Mouse (Mus musculus): ENCODE data around the gene Dusp16. TPM values are rescaled to one million over a fixed set of nuclear protein-coding genes. Genes with fewer than 3 reads are reported as not detected.

Dusp16 gene
- polyA plus RNA-seq (2015; fragmentation: Nextera tagmentation; extraction: Ambion mirVana), result 4.4 and 5.4 TPM in 2 replicates

- ATAC-seq (replicated peaks), result peak; percentile 86
- WGBS, result 1% methylated on average over 79 of the region's 108 CpGs
- no peaks in the 10 kb centered on the region for H3K27me3 ChIP-seq (replicated peaks)
- no peaks in the 10 kb centered on the region for H3K9me3 ChIP-seq
- H3K9ac ChIP-seq, result peak within 1 kb of the TSS; percentile 52
- H3K27ac ChIP-seq, result peak within 1 kb of the TSS; percentile 70
- H3K4me1 ChIP-seq, result peaks cover 13% of the 10 kb centered on the region
- H3K4me2 ChIP-seq, result peak within 1 kb of the TSS; percentile 92
- H3K36me3 ChIP-seq (replicated peaks), result no peaks in the 10 kb centered on the region
- peak within 1 kb of the TSS; percentile 61 for H3K4me3 ChIP-seq
Measured at GRCm38 (mm10) chr6:134792141-134793045, at the start of gene Dusp16. TSS of gene Dusp16 (minus strand) at chr6:134792625.

GRCm38 (mm10) chr6:134840346-134840745 lies 47.9 kb upstream of the Dusp16 start:
- Histone ChIP-seq H3K4me2 (no peak overlapping the region), H3K4me3 (no peak overlapping the region), H3K27ac (no peak overlapping the region), H3K9ac (no peak overlapping the region), H3K4me1 (no peaks in the 10 kb centered on the region), H3K27me3 (replicated peaks) (no peaks in the 10 kb centered on the region), H3K9me3 (no peaks in the 10 kb centered on the region), H3K36me3 (replicated peaks) (no peaks in the 10 kb centered on the region)
- 72% methylated on average over 2 of the region's 2 CpGs for WGBS
- no peak for ATAC-seq (replicated peaks)

- H3K27ac ChIP-seq, result no peak overlapping the region
- H3K4me3 ChIP-seq, result no peak overlapping the region
- no peaks in the 10 kb centered on the region for H3K4me1 ChIP-seq
- no peak overlapping the region for H3K4me2 ChIP-seq
- no peaks in the 10 kb centered on the region for H3K27me3 ChIP-seq (replicated peaks)
- H3K36me3 ChIP-seq (replicated peaks), result no peaks in the 10 kb centered on the region
- 94% methylated on average over 4 of the region's 4 CpGs for WGBS
- no peak for ATAC-seq (replicated peaks)
- H3K9me3 ChIP-seq, result no peaks in the 10 kb centered on the region
- no peak overlapping the region for H3K9ac ChIP-seq
Measured at GRCm38 (mm10) chr6:134838111-134838510, 45.7 kb upstream of the Dusp16 start.

- Histone ChIP-seq H3K4me2 (no peak overlapping the region), H3K27ac (no peak overlapping the region), H3K36me3 (replicated peaks) (no peaks in the 10 kb centered on the region), H3K9ac (no peak overlapping the region), H3K4me1 (peaks cover 6% of the 10 kb centered on the region), H3K27me3 (replicated peaks) (no peaks in the 10 kb centered on the region), H3K9me3 (no peaks in the 10 kb centered on the region), H3K4me3 (no peak overlapping the region)
- ATAC-seq (replicated peaks), result no peak
- 80% methylated on average over 9 of the region's 9 CpGs for whole genome bisulfite sequencing
Measured at GRCm38 (mm10) chr6:134834585-134835251, 42.3 kb upstream of the Dusp16 start.

- no peaks in the 10 kb centered on the region for H3K27me3 ChIP-seq (replicated peaks)
- peaks cover 16% of the 10 kb centered on the region for H3K4me1 ChIP-seq
- H3K4me2 ChIP-seq, result peak overlapping the region; percentile 86
- H3K4me3 ChIP-seq, result peak overlapping the region; percentile 83
- H3K27ac ChIP-seq, result 0 out of 2 replicates have a peak overlapping the region, but pooled peaks have one; percentile 90
- H3K9ac ChIP-seq, result peak overlapping the region; percentile 68
- no peaks in the 10 kb centered on the region for H3K36me3 ChIP-seq (replicated peaks)
- ATAC-seq (replicated peaks), result no peak; the same call in 1 of the 2 replicates
- no peaks in the 10 kb centered on the region for H3K9me3 ChIP-seq
- 3% methylated on average over 10 of the region's 10 CpGs for whole genome bisulfite sequencing
Measured at GRCm38 (mm10) chr6:134830776-134831175, 38.4 kb upstream of the Dusp16 start.

- under 1% methylated on average over 57 of the region's 58 CpGs for whole genome bisulfite sequencing
- H3K27ac ChIP-seq, result peak within 1 kb of the TSS; percentile 90
- H3K4me1 ChIP-seq, result peaks cover 16% of the 10 kb centered on the region
- no peaks in the 10 kb centered on the region for H3K27me3 ChIP-seq (replicated peaks)
- no peaks in the 10 kb centered on the region for H3K9me3 ChIP-seq
- ATAC-seq (replicated peaks), result peak; percentile 98
- H3K4me2 ChIP-seq, result peak within 1 kb of the TSS; percentile 86
- peak within 1 kb of the TSS; percentile 83 for H3K4me3 ChIP-seq
- H3K36me3 ChIP-seq (replicated peaks), result no peaks in the 10 kb centered on the region
- peak within 1 kb of the TSS; percentile 68 for H3K9ac ChIP-seq
Measured at GRCm38 (mm10) chr6:134829786-134830700, 37.6 kb upstream of the Dusp16 start, which contains the start of gene Crebl2. TSS of gene Crebl2 (plus strand) at chr6:134830154.

- H3K9me3 ChIP-seq, result no peaks in the 10 kb centered on the region
- 68% methylated on average over 10 of the region's 10 CpGs for WGBS
- H3K27ac ChIP-seq, result no peak overlapping the region
Measured at GRCm38 (mm10) chr6:134822844-134823243, 30.4 kb upstream of the Dusp16 start.

GRCm38 (mm10) chr6:134820411-134820810 lies 28.0 kb upstream of the Dusp16 start:
- H3K4me2 ChIP-seq, result no peak overlapping the region
- H3K9ac ChIP-seq, result no peak overlapping the region
- no peaks in the 10 kb centered on the region for H3K9me3 ChIP-seq
- no peak for ATAC-seq (replicated peaks)
- H3K36me3 ChIP-seq (replicated peaks), result no peaks in the 10 kb centered on the region
- no peak overlapping the region for H3K27ac ChIP-seq
- H3K4me3 ChIP-seq, result no peak overlapping the region
- H3K4me1 ChIP-seq, result no peaks in the 10 kb centered on the region
- H3K27me3 ChIP-seq (replicated peaks), result no peaks in the 10 kb centered on the region
- 65% methylated on average over 6 of the region's 6 CpGs for WGBS

More at GRCm38 (mm10) chr6:134822844-134823243, 30.4 kb upstream of the Dusp16 start:
- Histone ChIP-seq H3K4me1 (no peaks in the 10 kb centered on the region), H3K4me3 (no peak overlapping the region), H3K36me3 (replicated peaks) (no peaks in the 10 kb centered on the region), H3K4me2 (no peak overlapping the region), H3K9ac (no peak overlapping the region), H3K27me3 (replicated peaks) (no peaks in the 10 kb centered on the region)
- ATAC-seq (replicated peaks), result no peak

GRCm38 (mm10) chr6:134819741-134820140 lies 27.3 kb upstream of the Dusp16 start:
- ATAC-seq (replicated peaks), result no peak
- H3K27me3 ChIP-seq (replicated peaks), result no peaks in the 10 kb centered on the region
- H3K4me2 ChIP-seq, result no peak overlapping the region
- no peaks in the 10 kb centered on the region for H3K9me3 ChIP-seq
- no peaks in the 10 kb centered on the region for H3K4me1 ChIP-seq
- H3K9ac ChIP-seq, result no peak overlapping the region
- no peak overlapping the region for H3K4me3 ChIP-seq
- H3K27ac ChIP-seq, result no peak overlapping the region
- no peaks in the 10 kb centered on the region for H3K36me3 ChIP-seq (replicated peaks)
- 59% methylated on average over 5 of the region's 5 CpGs for WGBS

- WGBS, result 73% methylated on average over 12 of the region's 12 CpGs
- no peak for ATAC-seq (replicated peaks)
- H3K4me3 ChIP-seq, result no peak overlapping the region
- H3K27ac ChIP-seq, result no peak overlapping the region
- no peaks in the 10 kb centered on the region for H3K9me3 ChIP-seq
- no peaks in the 10 kb centered on the region for H3K36me3 ChIP-seq (replicated peaks)
- H3K27me3 ChIP-seq (replicated peaks), result no peaks in the 10 kb centered on the region
- no peak overlapping the region for H3K4me2 ChIP-seq
- no peak overlapping the region for H3K9ac ChIP-seq
- H3K4me1 ChIP-seq, result no peaks in the 10 kb centered on the region
Measured at GRCm38 (mm10) chr6:134817051-134817928, 24.9 kb upstream of the Dusp16 start.

- 79% methylated on average over 1 of the region's 1 CpGs for WGBS
- Histone ChIP-seq H3K27ac (no peak overlapping the region), H3K4me1 (no peaks in the 10 kb centered on the region), H3K4me3 (no peak overlapping the region), H3K36me3 (replicated peaks) (no peaks in the 10 kb centered on the region), H3K9me3 (no peaks in the 10 kb centered on the region), H3K9ac (no peak overlapping the region), H3K4me2 (no peak overlapping the region), H3K27me3 (replicated peaks) (no peaks in the 10 kb centered on the region)
- no peak for ATAC-seq (replicated peaks)
Measured at GRCm38 (mm10) chr6:134813066-134813465, 20.6 kb upstream of the Dusp16 start.

Measured in midbrain, embryonic 15.5 days (tissue).